Mouse (Mus musculus) frontal cortex, postnatal 14 days (tissue): ENCODE measurements around the gene Art5.
A peak's percentile ranks its signal among the peaks of the same experiment; 100 is the strongest.
"Not testable (repeated sequence)": the region's sequence is repeated elsewhere in the genome, so short reads cannot be mapped to it uniquely, and the experiment has no call there.

Experiments used
- DNase-seq, 2 experiments: peaks; one replicate each; pipeline ENCODE4 v3.0.0; 2022; ENCODE audit warnings: low spot score in 2 of 2

Gene Art5

GRCm38 (mm10) chr7:102081784-102082183 lies 27.5 kb downstream of the Art5 start:
- DNase-seq, result no peak

GRCm38 (mm10) chr7:102080311-102080710 lies 29.0 kb downstream of the Art5 start:
- no peak for DNase-seq

- peak in 1 of 2 experiments; percentile 23 for DNase-seq
These were observed 30.8 kb downstream of the Art5 start for GRCm38 (mm10) chr7:102078517-102078916.

GRCm38 (mm10) chr7:102076714-102077296 lies 32.5 kb downstream of the Art5 start:
- no peak for DNase-seq

GRCm38 (mm10) chr7:102066363-102066762 lies 42.9 kb downstream of the Art5 start:
- no peak for DNase-seq

GRCm38 (mm10) chr7:102065046-102065891 lies 44.0 kb downstream of the Art5 start, which contains the start of the genes Rnf121, Xndc1 and Xntrpc:
TSS of gene Rnf121 (minus strand) at chr7:102065469.
TSS of gene Xndc1 (plus strand) at chr7:102065511.
TSS of gene Xntrpc (plus strand) at chr7:102065713.
- DNase-seq, result peak; percentile 88 to 92

GRCm38 (mm10) chr7:102064655-102065045 lies 44.6 kb downstream of the Art5 start:
- no peak for DNase-seq

GRCm38 (mm10) chr7:102063891-102064290 lies 45.4 kb downstream of the Art5 start:
- no peak for DNase-seq

GRCm38 (mm10) chr7:102062203-102062602 lies 47.1 kb downstream of the Art5 start:
- DNase-seq, result no peak

- no peak for DNase-seq
These were observed 47.9 kb downstream of the Art5 start for GRCm38 (mm10) chr7:102061353-102061752.

GRCm38 (mm10) chr7:102048524-102048923 lies 60.8 kb downstream of the Art5 start:
- not testable (repeated sequence) for DNase-seq
